Mouse (Mus musculus): ENCODE results near the gene Galnt14. TPM values are rescaled to one million over a fixed set of nuclear protein-coding genes. Genes with fewer than 3 reads are reported as not detected.

Gene Galnt14
- polyA plus RNA-seq, 1 experiment, result not detected

- H3K27me3 ChIP-seq (ENCODE audit: control insufficient read depth, insufficient read depth, insufficient read length), result peaks cover 40% of the 10 kb centered on the region
- no peaks in the 10 kb centered on the region for H3K79me3 ChIP-seq (ENCODE audit: low read depth)
- H3ac ChIP-seq (ENCODE audit: control insufficient read depth, insufficient read length, low read depth), result no peak overlapping the region
- TF ChIP-seq CTCF (IDR thresholded peaks at IDR 0.05; ENCODE audit: control insufficient read depth, insufficient read depth, insufficient read length) (no peak), MYOG (IDR thresholded peaks at IDR 0.05; ENCODE audit: control insufficient read depth, extremely low read depth, insufficient read length) (no peak)
- H3K4me3 ChIP-seq (ENCODE audit: insufficient read depth, poor library complexity, severe bottlenecking), result no peak overlapping the region
- H3K79me2 ChIP-seq (ENCODE audit: control insufficient read depth, insufficient read depth), result no peaks in the 10 kb centered on the region
- H3K36me3 ChIP-seq (ENCODE audit: control insufficient read depth, insufficient read depth), result no peaks in the 10 kb centered on the region
Observed at GRCm38 (mm10) chr17:73547483-73547882, 162.8 kb downstream of the Galnt14 start.

DNA sequence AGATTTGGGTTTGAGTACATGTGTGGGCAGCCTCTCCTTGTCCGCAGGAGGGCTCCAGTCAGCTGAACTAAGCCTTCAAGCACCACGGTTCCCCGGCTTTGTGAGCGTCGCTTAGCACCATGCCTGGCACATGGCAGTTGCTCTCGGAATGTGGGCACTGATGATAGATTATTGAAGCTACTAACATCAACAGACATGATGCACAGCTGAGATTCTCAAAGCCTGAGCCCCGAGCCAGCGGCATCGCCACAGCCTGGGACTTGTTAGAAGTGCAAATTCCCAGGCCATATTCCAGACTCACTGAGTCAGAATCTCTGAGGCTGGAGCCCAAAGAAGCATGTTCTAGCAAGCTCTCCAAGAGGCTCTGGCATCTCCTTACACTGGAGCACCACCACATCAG is 168.3 kb downstream of the Galnt14 start:
- TF ChIP-seq CTCF (IDR thresholded peaks at IDR 0.05; ENCODE audit: control insufficient read depth, insufficient read depth, insufficient read length) (no peak), MYOG (IDR thresholded peaks at IDR 0.05; ENCODE audit: control insufficient read depth, extremely low read depth, insufficient read length) (no peak), CEBPB (IDR thresholded peaks at IDR 0.05; ENCODE audit: low read depth) (no peak), MAX (IDR thresholded peaks at IDR 0.05) (no peak), USF1 (IDR thresholded peaks at IDR 0.05; ENCODE audit: low read depth) (no peak), FOSL1 (IDR thresholded peaks at IDR 0.05; ENCODE audit: insufficient read depth, low read length, poor library complexity, severe bottlenecking) (no peak), MYOD1 (IDR thresholded peaks at IDR 0.05; ENCODE audit: control insufficient read depth, insufficient read length, low read depth) (no peak)
- Histone ChIP-seq H3ac (ENCODE audit: control insufficient read depth, insufficient read length, low read depth) (no peak overlapping the region), H3K4me3 (ENCODE audit: insufficient read depth, poor library complexity, severe bottlenecking) (no peak overlapping the region), H3K79me2 (ENCODE audit: control insufficient read depth, insufficient read depth) (no peaks in the 10 kb centered on the region), H3K36me3 (ENCODE audit: control insufficient read depth, insufficient read depth) (no peaks in the 10 kb centered on the region), H3K79me3 (ENCODE audit: low read depth) (no peaks in the 10 kb centered on the region), H3K27me3 (ENCODE audit: control insufficient read depth, insufficient read depth, insufficient read length) (peaks cover 44% of the 10 kb centered on the region)

DNA sequence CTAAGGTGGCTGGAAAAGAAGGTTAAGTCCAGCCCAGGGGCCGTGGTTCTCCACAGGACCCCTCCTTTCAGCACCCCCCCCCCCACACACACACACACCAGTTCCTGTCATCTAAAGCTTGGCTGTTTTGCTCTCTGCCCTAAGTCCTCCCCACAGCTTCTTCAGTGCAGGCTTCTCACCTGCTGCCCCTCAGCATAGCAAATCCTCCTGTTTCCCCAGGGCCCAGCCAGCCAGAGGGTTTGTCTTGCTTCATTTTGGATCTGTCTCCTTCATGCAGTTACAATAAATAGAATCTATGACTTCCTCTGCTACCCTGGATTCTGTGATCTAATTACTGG is 169.1 kb downstream of the Galnt14 start:
- Histone ChIP-seq H3K27me3 (ENCODE audit: control insufficient read depth, insufficient read depth, insufficient read length) (peaks cover 45% of the 10 kb centered on the region), H3K36me3 (ENCODE audit: control insufficient read depth, insufficient read depth) (no peaks in the 10 kb centered on the region), H3K4me3 (ENCODE audit: insufficient read depth, poor library complexity, severe bottlenecking) (no peak overlapping the region), H3K79me2 (ENCODE audit: control insufficient read depth, insufficient read depth) (no peaks in the 10 kb centered on the region), H3ac (ENCODE audit: control insufficient read depth, insufficient read length, low read depth) (no peak overlapping the region), H3K79me3 (ENCODE audit: low read depth) (no peaks in the 10 kb centered on the region)
- TF ChIP-seq MYOG (IDR thresholded peaks at IDR 0.05; ENCODE audit: control insufficient read depth, extremely low read depth, insufficient read length) (no peak), MAX (IDR thresholded peaks at IDR 0.05) (no peak), MYOD1 (IDR thresholded peaks at IDR 0.05; ENCODE audit: control insufficient read depth, insufficient read length, low read depth) (no peak), USF1 (IDR thresholded peaks at IDR 0.05; ENCODE audit: low read depth) (no peak)

- Histone ChIP-seq H3K36me3 (ENCODE audit: control insufficient read depth, insufficient read depth) (no peaks in the 10 kb centered on the region), H3K79me3 (ENCODE audit: low read depth) (no peaks in the 10 kb centered on the region), H3K79me2 (ENCODE audit: control insufficient read depth, insufficient read depth) (no peaks in the 10 kb centered on the region), H3K4me3 (ENCODE audit: insufficient read depth, poor library complexity, severe bottlenecking) (no peak overlapping the region), H3ac (ENCODE audit: control insufficient read depth, insufficient read length, low read depth) (no peak overlapping the region), H3K27me3 (ENCODE audit: control insufficient read depth, insufficient read depth, insufficient read length) (peaks cover 45% of the 10 kb centered on the region)
- TF ChIP-seq MYOG (IDR thresholded peaks at IDR 0.05; ENCODE audit: control insufficient read depth, extremely low read depth, insufficient read length) (no peak), CEBPB (IDR thresholded peaks at IDR 0.05; ENCODE audit: low read depth) (no peak), MAX (IDR thresholded peaks at IDR 0.05) (no peak), USF1 (IDR thresholded peaks at IDR 0.05; ENCODE audit: low read depth) (no peak), CTCF (IDR thresholded peaks at IDR 0.05; ENCODE audit: control insufficient read depth, insufficient read depth, insufficient read length) (no peak), FOSL1 (IDR thresholded peaks at IDR 0.05; ENCODE audit: insufficient read depth, low read length, poor library complexity, severe bottlenecking) (no peak), MYOD1 (IDR thresholded peaks at IDR 0.05; ENCODE audit: control insufficient read depth, insufficient read length, low read depth) (no peak)
Observed at GRCm38 (mm10) chr17:73540409-73541232, 169.6 kb downstream of the Galnt14 start.

DNA sequence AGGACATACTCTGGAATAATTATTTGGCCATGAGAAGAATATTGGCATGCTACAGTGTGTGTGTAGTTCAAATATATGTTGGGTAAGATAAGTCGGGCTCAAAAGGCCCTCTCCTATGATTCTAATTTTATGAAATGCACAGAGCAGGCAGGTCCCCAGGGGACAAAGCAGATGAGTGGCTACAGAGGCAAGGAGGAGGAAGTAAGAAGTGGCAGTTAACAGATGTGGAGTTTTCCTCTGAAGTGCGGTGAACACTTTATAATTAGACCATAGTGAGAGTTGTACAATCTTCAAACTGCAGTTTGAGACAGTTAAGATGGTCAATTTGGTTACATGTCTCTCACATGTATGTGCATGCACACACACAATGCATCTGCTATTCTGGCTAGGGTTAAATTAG is 178.4 kb downstream of the Galnt14 start:
- Histone ChIP-seq H3K4me3 (ENCODE audit: insufficient read depth, poor library complexity, severe bottlenecking) (no peak overlapping the region), H3K79me2 (ENCODE audit: control insufficient read depth, insufficient read depth) (no peaks in the 10 kb centered on the region), H3ac (ENCODE audit: control insufficient read depth, insufficient read length, low read depth) (no peak overlapping the region), H3K27me3 (ENCODE audit: control insufficient read depth, insufficient read depth, insufficient read length) (peaks cover 16% of the 10 kb centered on the region), H3K36me3 (ENCODE audit: control insufficient read depth, insufficient read depth) (no peaks in the 10 kb centered on the region), H3K79me3 (ENCODE audit: low read depth) (no peaks in the 10 kb centered on the region)
- TF ChIP-seq MYOG (IDR thresholded peaks at IDR 0.05; ENCODE audit: control insufficient read depth, extremely low read depth, insufficient read length), result no peak
- TF ChIP-seq MAX (IDR thresholded peaks at IDR 0.05), result no peak
- TF ChIP-seq CTCF (IDR thresholded peaks at IDR 0.05; ENCODE audit: control insufficient read depth, insufficient read depth, insufficient read length), result no peak
- TF ChIP-seq MYOD1 (IDR thresholded peaks at IDR 0.05; ENCODE audit: control insufficient read depth, insufficient read length, low read depth), result no peak
- TF ChIP-seq CEBPB (IDR thresholded peaks at IDR 0.05; ENCODE audit: low read depth), result no peak
- TF ChIP-seq FOSL1 (IDR thresholded peaks at IDR 0.05; ENCODE audit: insufficient read depth, low read length, poor library complexity, severe bottlenecking), result no peak
- no peak for TF ChIP-seq USF1 (IDR thresholded peaks at IDR 0.05; ENCODE audit: low read depth)

- Histone ChIP-seq H3K79me3 (ENCODE audit: low read depth) (no peaks in the 10 kb centered on the region), H3ac (ENCODE audit: control insufficient read depth, insufficient read length, low read depth) (no peak overlapping the region), H3K4me3 (ENCODE audit: insufficient read depth, poor library complexity, severe bottlenecking) (no peak overlapping the region), H3K36me3 (ENCODE audit: control insufficient read depth, insufficient read depth) (no peaks in the 10 kb centered on the region), H3K79me2 (ENCODE audit: control insufficient read depth, insufficient read depth) (no peaks in the 10 kb centered on the region), H3K27me3 (ENCODE audit: control insufficient read depth, insufficient read depth, insufficient read length) (peaks cover 4% of the 10 kb centered on the region)
- no peak for TF ChIP-seq MYOD1 (IDR thresholded peaks at IDR 0.05; ENCODE audit: control insufficient read depth, insufficient read length, low read depth)
- no peak for TF ChIP-seq MYOG (IDR thresholded peaks at IDR 0.05; ENCODE audit: control insufficient read depth, extremely low read depth, insufficient read length)
- TF ChIP-seq CTCF (IDR thresholded peaks at IDR 0.05; ENCODE audit: control insufficient read depth, insufficient read depth, insufficient read length), result no peak
- TF ChIP-seq CEBPB (IDR thresholded peaks at IDR 0.05; ENCODE audit: low read depth), result no peak
- TF ChIP-seq FOSL1 (IDR thresholded peaks at IDR 0.05; ENCODE audit: insufficient read depth, low read length, poor library complexity, severe bottlenecking), result no peak
- no peak for TF ChIP-seq MAX (IDR thresholded peaks at IDR 0.05)
- TF ChIP-seq USF1 (IDR thresholded peaks at IDR 0.05; ENCODE audit: low read depth), result no peak
Observed at GRCm38 (mm10) chr17:73522169-73522568, 188.1 kb downstream of the Galnt14 start.
